Mouse (Mus musculus) cerebellum, adult 9-11 months (tissue): ENCODE measurements around the gene Zbtb2.
A peak's percentile ranks its signal among the peaks of the same experiment; 100 is the strongest.

Experiments
- DNase-seq: peaks from one replicate; pipeline ENCODE4 v3.0.0; 2022

Gene Zbtb2

GRCm38 (mm10) chr10:4380748-4381147 is 7.2 kb downstream of the Zbtb2 start:
- DNase-seq, result no peak

- no peak for DNase-seq
Observed at GRCm38 (mm10) chr10:4376931-4377330, 11.0 kb downstream of the Zbtb2 start.

GRCm38 (mm10) chr10:4376461-4376860 is 11.4 kb downstream of the Zbtb2 start:
- DNase-seq, result no peak

GRCm38 (mm10) chr10:4375267-4375666 is 12.6 kb downstream of the Zbtb2 start:
- DNase-seq, result no peak

- DNase-seq, result no peak
Observed at GRCm38 (mm10) chr10:4374734-4375133, 13.2 kb downstream of the Zbtb2 start.

GRCm38 (mm10) chr10:4374239-4374638 is 13.7 kb downstream of the Zbtb2 start:
- DNase-seq, result no peak

GRCm38 (mm10) chr10:4373558-4373957 is 14.3 kb downstream of the Zbtb2 start:
- DNase-seq, result no peak

- DNase-seq, result peak; percentile 67
Observed at GRCm38 (mm10) chr10:4372011-4372410, 15.9 kb downstream of the Zbtb2 start.

GRCm38 (mm10) chr10:4370105-4370504 is 17.8 kb downstream of the Zbtb2 start:
- DNase-seq, result no peak

GRCm38 (mm10) chr10:4364618-4365017 is 23.3 kb downstream of the Zbtb2 start:
- no peak for DNase-seq

- no peak for DNase-seq
Observed at GRCm38 (mm10) chr10:4357435-4357834, 30.5 kb downstream of the Zbtb2 start.

GRCm38 (mm10) chr10:4356640-4357039 is 31.3 kb downstream of the Zbtb2 start:
- DNase-seq, result no peak

- DNase-seq, result no peak
Observed at GRCm38 (mm10) chr10:4355882-4356451, 31.9 kb downstream of the Zbtb2 start.

GRCm38 (mm10) chr10:4354371-4355260 is 33.3 kb downstream of the Zbtb2 start:
- no peak for DNase-seq

- no peak for DNase-seq
Observed at GRCm38 (mm10) chr10:4347591-4347990, 40.3 kb downstream of the Zbtb2 start.

GRCm38 (mm10) chr10:4347136-4347492 is 40.8 kb downstream of the Zbtb2 start:
- DNase-seq, result no peak

- peak; percentile 89 for DNase-seq
Observed at GRCm38 (mm10) chr10:4346489-4347135, 41.3 kb downstream of the Zbtb2 start.

GRCm38 (mm10) chr10:4341430-4341829 is 46.5 kb downstream of the Zbtb2 start:
- no peak for DNase-seq

- DNase-seq, result no peak
Observed at GRCm38 (mm10) chr10:4338863-4339461, 48.9 kb downstream of the Zbtb2 start.

GRCm38 (mm10) chr10:4334039-4334683 is 53.7 kb downstream of the Zbtb2 start:
- DNase-seq, result peak; percentile 66

GRCm38 (mm10) chr10:4333319-4333718 is 54.6 kb downstream of the Zbtb2 start:
- peak; percentile 52 for DNase-seq

- DNase-seq, result no peak
Observed at GRCm38 (mm10) chr10:4332228-4332979, 55.5 kb downstream of the Zbtb2 start.
